Mouse (Mus musculus): Measurements from ENCODE around the gene Spo11.

Gene Spo11

DNA sequence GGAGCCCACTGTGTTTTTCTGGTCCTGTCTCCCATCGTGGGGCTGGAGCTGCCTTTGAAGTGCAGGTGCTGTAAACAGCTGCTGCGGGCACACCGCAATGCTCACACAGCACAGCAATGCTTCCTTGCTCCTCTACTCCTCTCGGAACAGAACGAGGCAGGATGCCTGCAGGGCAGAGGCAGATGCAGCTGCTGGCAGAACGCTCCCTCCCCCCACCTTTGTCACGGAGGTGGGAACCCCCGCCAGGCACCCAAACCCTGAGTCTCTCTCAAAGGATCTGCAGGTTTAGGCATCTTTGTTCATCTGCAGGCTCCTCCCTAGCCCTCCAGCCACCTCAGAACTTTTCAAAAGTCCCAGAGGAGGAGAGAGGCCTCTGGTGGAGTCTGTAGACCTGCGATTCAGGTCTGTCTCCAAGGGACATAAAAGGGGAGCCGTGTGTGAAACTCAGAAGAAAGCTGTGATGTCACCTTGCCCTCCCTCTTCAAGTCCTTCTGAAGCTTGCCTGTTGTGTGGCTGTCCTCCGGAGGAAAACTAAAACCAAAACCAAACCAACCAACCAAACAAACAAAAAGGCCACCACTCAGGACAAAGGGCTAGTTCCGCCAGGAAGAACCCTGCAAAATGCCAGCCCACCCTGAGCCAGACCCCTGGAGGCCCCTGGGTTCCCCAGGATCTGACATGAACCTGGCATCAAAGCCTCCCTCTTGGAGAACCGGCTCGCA lies at the start of gene Spo11:
Gene Spo11, plus strand, starts transcription at position 292 of the 722 bp plus-strand sequence.
- DNase-seq (ENCODE audit: low spot score), result no peak

DNA sequence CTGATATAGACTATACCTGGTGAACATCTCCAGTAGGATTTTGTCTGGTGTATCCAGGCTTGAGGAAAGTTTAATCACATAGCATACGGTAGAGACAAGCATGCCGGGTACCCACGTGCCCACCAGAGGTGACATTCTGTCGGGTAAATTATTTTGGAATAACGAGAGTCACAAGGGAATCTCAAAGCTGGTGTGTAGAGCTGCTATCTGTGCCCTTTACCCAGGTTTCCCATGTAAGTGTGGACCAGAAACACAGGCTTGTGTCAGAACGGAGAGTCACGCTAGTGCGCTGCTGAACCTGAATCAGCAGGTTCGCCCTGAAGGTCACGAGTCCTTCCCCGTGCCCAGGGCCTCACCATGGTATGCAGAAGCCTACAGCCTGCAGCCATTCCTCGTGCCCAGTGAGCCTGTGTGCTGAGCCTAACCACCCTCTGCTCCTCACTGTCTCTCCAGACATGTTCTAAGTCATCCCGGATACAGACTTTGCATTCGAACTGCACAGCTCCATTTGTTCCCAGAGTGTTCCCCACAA lies 47.5 kb upstream of the Spo11 start:
- no peak for DNase-seq (ENCODE audit: low spot score)

DNA sequence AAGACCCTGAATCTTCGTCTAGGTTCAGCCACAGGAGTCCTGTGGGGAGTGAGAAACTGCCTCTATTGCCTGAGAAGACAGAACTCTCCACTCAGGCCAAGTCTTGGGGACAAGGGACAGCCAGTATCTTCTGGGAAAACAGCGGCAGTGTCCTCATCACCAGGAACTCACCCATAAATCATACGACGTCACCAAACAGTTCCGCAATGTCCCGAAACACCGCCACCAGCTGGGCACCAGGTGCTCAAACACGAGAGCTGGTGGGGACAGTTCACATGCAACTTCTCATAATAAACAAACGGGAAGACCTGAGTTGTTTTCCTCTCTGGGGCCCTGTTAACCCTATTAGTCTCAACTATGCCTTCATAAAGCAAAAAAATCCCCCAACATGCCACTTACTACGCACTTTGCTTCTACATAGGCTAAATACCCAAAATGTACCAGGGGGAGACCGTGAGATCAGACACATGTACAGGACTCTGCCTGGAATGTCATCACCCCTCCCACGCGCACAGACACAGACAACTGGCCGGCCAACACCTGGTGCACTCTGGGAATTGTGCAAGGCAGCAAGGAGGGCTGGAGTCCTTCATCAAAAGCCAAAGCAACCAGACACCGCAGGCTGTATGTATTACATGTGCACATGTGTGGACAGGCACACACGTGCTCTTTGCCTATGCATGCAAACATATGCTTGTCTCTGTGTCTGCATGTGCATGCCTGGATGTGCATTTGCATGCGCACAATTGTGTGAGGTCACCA lies 46.2 kb upstream of the Spo11 start:
- no peak for DNase-seq (ENCODE audit: low spot score)

DNA sequence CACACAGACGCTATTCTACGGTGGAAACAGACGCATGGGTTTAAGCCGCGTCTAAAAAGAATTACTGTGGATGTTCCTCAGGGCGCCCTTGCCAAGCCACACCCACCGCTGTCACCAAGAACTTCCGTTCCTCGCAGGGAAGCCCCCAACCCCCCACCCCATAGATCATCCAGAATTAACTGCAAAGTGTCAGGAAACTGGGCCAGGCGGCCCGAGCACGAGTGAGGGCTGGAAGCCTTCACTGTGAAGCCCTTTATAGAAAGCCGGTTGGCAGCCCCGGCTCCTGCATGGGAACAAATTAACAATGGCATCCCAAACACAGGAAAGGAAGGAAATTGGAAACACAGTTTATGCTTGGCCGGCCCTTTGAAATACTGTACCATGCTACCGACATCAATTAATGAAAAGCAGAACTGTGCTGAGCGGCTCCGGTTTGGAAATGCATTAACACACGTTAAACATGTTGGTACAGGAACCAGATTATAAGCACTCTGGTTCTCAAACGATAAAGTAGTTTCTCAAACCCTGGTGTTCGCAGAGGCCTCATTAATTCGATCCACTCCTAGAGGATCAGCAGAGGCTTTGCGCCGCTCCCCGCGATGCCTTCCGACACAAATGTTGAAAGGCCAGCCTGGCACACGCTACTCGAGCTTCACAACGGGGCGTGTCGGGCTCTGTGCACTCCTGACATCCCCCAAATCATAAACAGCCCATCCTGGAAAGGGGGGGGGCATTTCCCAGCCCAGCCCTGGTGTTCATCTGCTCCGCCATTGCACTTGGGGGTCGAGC lies 43.7 kb upstream of the Spo11 start:
- DNase-seq (ENCODE audit: low spot score), result no peak

DNA sequence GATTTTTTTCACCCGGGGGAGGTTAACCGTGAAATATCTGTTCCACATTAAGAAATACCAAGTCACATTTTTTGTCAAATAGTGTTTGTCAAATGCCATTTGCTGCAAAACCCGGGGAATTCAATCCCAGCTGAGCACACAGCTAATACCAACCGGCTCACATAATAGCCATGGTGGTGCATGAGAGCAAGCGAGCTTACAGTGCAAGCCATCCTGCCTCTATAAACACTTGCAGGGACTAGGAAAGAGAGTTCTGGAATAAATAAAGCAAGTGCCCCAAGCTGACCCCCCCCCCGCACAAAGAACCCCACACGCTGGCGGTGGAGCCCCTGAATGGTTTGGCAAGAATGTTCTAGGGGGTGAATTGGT lies 43.1 kb upstream of the Spo11 start:
- DNase-seq (ENCODE audit: low spot score), result no peak

DNA sequence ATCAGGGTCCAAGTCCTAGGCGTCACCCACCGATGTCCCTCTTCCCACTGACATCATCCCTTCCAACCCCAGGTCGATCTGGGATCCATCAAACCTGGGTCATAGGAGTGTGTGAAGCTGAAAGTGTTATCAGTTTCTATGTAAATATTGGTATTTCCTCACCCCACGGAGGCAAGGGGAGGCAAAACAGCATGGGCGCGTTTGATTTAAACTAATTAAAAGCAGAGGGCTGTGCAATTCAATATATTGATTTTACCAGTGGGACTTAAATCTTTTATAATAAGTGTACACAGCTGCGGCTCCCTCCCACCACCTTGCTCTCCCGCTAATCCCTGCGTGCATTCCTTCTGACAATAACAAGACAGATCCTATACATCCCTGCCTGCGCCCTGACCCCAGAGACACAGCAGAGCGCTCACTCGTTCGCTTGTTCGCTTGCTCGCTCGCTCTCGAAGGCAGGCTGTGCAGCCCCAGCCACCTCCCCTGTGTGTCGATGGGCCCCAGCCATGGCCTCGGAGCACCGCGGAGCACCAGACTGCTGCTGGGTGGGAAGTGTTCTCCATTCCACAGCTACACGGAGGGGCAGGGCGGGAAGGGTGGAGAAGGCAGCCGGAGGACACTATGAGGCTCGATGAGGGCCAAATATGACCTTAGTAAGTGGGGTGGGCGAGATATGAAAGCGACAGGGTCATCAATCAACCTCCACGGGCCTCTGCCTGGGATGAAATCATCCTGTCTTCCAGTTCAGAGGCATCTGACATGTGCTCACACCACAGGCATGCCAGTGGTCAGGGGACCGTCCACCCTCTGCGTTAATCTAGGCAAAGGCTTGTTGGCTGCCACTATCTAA lies 42.4 kb upstream of the Spo11 start:
- DNase-seq (ENCODE audit: low spot score), result no peak

DNA sequence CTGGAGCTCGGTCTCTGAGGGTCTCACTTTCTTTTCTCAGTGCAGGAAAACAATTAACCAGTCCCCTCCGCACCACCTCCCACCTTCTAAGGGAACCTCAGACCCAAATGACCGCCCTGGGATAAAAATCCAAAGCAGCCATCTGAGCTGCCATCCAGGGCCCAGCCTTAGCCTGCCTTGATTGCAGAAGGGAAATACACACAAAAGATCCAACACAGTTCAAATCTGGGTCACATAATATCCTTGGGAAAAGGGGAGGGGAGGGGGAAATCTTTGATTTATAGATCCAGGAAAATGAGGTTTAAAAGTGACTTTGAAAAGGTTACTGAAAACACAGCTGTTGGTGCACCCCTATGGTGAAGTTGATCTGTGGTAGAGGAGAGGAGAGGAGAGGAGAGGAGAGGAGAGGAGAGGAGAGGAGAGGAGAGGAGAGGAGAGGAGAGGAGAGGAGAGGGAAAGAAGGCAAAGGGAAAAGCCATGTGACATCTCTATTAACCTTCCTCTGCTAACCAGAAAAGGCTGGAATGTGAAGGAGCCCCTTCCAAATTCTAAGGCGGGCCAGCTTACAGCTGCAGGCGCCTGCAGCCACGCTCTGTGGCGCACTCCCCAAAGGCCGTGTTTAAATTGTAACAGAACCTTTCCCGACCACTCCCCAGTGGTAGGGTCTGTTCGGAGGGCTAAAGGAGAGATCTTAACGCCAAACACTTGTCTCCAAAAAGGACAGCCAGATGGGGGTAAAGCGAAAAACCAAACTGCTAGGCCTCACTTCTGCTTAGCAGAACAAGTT lies 41.5 kb upstream of the Spo11 start:
- no peak for DNase-seq (ENCODE audit: low spot score)

DNA sequence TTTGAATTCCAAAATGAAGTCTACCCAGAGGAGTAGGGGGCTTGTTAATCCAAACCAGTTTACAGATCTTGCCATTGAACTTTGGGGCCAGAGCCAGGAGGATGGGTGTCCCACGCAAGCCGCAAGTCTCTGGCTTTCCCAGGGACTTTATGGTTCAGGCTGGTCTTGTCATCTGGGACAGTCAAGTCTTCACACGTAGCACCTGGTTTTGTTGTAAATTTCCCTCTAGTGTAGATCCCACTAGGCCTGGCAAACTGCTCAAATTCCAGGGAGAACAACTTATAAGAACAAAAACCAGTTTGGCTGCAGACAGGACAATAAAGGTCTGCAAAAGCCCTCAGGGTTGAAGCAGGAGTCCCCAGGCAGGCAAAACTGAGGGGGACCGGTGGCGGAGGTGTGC lies 40.7 kb upstream of the Spo11 start:
- DNase-seq (ENCODE audit: low spot score), result no peak

DNA sequence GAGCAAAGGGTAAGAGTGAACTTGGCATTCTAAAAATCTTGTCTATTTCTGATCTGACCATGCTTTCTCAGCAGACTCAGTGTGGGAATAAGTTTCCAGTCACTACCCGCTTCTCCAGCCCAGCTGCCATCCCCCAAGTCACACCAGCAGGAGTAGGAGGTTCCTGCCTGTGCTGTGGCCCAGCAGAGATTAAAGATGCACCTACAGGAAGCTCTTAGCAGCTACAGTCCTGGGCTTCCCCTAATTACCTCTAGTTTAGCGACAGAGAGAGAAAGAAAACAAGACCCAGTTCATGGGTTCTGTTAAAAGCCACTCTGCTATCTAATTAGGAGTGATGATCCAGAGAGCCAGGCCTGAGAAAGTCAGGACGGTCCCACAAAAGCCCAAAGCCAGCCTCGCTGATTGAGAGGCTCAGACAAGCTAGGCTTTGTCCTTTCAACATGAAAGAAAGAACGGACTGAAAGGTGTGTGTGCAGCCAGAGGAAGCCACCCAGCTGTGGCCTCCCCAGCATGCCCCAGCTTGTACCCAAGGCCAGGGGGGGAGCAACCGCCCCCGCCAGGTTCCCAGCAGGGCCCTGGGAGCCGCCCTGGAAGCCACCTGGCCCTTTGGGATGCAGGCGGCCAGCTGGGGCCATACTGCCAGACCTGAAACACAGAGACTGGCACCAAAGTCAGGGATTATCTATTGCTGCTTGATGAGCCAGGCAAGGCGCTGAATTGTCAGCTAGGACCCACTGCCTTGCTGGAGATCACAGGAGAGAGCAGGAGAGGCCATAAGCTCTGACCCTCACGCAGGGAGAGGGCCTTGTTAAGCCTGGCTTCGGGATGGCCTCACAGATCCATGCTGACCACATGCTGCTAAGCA lies 39.9 kb upstream of the Spo11 start:
- DNase-seq (ENCODE audit: low spot score), result no peak

DNA sequence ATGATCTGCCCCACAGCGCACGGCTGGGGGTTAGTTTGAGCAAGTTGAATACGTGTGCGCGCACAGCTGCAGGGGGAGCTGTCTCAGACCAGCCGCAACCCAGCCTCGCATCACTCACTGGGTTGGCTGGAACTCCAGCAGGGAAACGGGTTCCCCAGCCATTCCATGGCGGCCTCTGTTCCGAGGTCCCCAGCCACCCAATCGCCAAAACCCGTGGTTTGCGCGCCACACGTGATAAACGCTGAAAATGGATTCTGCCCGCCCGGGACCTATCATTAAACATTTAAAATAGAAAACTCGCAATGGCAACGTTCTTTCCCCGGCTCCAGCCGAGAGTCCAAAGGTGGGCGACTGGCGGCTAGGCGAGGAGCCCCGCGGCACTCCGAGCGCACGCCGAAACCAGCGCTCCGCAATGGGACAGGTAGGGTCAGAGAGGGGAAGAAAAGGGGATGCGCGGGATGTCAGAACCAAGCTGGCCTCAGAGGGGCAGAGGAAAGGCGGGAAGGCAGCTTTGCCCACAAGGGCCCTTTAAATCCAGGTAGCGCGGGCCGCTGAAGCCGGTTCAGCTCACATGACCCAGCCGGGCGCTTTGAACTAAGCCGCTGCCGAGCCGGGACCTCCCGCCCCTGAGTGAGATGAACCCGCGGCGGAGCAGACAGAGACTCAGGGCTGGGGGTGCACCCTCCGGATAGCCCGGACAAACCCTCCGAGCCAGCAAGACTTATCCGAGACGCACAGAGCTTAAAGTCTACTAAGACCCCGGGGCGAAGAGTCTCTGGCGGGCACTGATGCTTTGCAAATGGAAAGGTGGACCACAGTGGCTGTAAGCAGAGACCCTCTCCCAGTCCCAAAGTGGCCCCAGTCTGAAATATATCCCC lies 38.5 kb upstream of the Spo11 start:
- DNase-seq (ENCODE audit: low spot score), result no peak

DNA sequence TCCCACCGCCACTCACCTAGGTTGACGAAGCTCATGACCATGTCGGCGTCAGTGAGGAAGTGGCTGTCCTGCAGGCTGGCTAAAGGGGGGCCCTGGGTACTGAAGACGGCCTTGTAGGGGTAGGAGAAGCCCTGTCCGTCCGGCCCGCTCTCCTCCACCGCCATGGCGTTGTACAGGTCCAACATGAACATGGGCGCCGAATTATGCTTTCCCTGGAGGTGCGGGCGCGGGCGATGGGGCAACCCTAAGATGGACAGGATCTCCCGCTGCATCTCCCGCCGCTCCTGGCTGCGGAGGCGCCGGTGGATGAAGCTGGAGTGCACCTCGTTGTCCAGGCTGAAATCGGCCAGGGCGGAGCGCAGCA lies 37.9 kb upstream of the Spo11 start:
- DNase-seq (ENCODE audit: low spot score), result no peak

DNA sequence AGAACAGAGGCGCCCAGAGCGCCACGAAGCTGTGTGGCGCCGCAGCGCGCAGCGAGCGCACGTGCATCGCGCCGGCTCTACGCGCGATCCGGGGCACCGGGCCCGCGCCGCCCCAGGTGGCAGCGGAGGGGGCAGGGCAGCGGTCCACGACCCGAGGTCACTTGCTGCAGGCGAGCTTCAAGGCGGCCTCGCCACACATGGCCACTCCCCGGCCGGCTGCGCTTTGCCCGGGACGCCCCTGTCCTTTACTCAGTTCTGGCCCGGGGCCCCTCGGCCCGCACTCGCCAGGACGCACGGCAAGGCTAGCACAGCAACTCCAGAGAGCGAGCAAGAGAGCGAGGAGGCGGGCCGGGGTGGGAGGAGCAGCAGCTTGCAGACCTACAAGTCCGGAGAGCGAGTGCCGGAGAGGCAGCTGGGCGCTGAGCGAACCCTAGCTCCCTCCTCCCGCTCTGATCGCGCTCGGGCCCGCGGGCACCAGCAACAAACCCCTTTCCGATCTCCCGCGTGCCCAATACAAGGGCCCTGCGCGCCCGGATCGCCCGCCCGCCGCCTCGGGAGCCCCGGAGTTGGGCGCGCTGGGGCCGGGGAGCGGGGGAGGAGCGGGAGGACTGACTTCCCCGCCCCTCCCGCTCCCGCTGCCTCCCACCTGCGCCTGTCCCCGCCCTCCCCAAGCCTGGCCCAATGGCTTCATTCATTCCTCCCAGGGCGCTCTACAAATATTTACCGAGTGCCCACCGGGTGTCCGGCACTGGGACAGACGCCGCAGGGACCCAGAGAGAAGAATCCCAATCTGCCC lies 37.3 kb upstream of the Spo11 start, which contains the start of gene Bmp7:
Gene Bmp7, minus strand, starts transcription at position 319 of the 796 bp plus-strand sequence.
- no peak for DNase-seq (ENCODE audit: low spot score)

DNA sequence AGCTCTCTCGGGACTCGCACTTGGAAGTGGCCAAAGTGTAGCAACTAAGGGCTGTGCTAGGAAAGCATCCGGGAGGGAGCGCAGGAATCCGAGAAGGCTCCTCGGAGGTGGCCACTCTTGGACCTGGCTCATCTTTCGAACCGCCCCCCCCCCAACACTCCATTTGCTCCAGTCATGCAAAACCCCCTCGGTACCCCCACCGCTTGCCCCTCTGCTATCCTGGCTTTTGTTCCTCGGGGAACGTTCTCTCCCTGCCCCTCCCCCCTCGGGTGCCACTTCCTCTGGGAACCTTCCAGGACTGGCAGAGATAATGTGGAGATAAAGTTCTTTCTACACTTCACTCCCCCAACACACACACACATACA lies 36.7 kb upstream of the Spo11 start:
- no peak for DNase-seq (ENCODE audit: low spot score)

DNA sequence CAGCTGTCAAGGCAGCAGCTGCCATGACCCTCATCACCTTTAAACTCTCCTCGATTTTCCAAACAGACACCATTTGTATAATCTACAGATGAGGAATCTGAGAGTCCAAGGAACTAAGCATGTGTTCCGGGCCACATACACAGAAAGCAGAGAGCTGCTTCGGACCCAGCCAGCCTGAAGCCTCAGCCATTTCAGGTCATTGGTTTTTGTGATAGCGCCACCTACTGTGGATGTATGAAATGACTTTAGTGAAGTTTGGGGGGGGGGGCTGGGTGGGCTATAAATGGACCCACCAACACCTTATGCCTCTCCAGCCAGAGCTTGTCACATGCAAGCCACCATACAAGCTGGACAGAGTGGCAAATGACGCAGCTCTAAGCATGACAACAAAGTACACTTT lies 28.4 kb upstream of the Spo11 start:
- DNase-seq (ENCODE audit: low spot score), result no peak

DNA sequence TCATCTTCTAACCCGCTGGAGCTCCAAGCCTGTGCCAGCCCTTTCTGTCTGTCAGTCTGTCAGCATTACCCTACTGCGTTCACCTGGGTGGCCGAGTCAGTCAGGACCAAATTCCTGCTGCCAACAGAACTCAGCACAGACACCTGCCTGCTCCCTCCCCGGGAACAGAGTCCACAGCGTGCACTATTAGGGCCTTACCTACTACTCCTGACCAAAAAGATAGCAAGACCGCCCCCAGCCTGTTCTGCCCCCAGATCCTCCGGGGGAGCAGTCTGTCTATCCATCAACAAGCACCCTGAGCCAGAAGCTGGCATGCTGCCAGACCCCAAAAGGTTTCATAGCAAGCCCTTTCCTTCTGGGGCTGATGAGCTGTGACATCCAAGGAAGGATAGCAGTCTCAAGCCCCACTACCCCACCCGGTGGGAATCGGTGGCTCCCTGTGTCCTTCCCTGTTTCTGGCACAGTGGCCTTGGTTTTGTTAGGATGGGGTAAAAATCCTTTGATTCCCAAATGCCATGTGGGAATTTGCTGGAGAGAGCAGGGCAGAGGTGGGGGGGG lies 27.3 kb upstream of the Spo11 start:
- no peak for DNase-seq (ENCODE audit: low spot score)

DNA sequence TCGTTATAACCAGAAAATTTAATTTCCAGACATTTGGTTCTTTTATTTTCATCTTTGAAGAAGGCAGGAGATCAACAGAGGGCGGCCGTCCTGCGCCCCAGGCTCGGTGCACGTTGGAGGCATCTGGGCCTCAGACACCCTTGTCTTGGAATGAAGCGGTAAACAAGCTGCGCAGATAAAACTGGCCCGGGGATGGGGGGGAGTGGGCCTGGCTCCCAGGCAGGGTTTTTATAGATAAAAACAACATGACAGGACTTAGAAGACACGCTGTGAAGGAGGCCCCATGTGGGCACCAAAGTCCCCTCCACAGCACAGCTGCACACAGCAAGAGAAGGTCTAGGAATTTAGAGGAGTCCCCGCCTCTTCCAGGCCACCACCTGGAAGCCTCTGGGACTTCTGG lies 26.8 kb upstream of the Spo11 start:
- DNase-seq (ENCODE audit: low spot score), result no peak

DNA sequence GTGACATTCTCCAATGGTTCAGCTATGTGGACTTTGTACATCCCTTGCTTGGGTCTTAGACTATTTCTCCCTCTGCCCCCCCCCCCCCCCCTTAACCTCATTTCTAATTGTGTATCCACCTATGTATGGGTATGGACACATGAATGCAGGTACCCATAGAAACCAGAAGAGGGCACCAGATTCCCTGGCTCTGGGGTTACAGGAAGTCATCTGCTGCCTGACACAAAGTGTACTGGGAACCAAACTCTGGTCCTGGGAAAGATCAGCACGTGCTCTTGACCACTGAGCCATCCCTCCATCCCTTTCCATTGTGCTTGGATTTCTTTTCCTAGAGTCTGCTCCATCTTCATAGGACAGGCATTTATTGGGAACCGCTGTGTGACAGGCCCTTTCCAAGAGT lies 25.5 kb upstream of the Spo11 start:
- no peak for DNase-seq (ENCODE audit: low spot score)

DNA sequence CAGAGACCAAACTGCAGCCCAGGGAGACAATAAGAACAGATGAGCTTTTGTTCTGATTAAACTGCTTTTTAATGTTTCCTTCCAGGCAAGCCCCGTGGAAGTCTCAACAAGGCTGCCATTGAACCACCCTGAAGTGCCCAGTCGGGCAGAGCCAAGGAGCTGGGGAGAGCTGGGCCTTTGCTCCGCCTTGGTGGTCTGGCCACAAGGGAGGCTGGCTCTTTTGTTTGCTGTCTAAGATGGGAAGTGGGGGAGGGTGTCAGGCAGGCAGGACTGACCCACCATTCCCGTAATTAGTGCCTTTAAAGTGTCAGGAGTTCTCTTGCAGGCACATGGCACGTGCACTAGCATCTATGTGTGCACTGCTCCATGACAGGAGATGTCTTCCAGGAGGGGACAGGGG lies 18.9 kb upstream of the Spo11 start:
- no peak for DNase-seq (ENCODE audit: low spot score)

All from layer of hippocampus, adult 9-10 months (tissue).